Mouse (Mus musculus): ENCODE results near the gene Snx11. TPM values are rescaled to one million over a fixed set of nuclear protein-coding genes. Genes with fewer than 3 reads are reported as not detected.

The Snx11 gene
- total RNA-seq (2012; rRNA removed): 55.6 and 57.6 TPM in 2 replicates

DNA sequence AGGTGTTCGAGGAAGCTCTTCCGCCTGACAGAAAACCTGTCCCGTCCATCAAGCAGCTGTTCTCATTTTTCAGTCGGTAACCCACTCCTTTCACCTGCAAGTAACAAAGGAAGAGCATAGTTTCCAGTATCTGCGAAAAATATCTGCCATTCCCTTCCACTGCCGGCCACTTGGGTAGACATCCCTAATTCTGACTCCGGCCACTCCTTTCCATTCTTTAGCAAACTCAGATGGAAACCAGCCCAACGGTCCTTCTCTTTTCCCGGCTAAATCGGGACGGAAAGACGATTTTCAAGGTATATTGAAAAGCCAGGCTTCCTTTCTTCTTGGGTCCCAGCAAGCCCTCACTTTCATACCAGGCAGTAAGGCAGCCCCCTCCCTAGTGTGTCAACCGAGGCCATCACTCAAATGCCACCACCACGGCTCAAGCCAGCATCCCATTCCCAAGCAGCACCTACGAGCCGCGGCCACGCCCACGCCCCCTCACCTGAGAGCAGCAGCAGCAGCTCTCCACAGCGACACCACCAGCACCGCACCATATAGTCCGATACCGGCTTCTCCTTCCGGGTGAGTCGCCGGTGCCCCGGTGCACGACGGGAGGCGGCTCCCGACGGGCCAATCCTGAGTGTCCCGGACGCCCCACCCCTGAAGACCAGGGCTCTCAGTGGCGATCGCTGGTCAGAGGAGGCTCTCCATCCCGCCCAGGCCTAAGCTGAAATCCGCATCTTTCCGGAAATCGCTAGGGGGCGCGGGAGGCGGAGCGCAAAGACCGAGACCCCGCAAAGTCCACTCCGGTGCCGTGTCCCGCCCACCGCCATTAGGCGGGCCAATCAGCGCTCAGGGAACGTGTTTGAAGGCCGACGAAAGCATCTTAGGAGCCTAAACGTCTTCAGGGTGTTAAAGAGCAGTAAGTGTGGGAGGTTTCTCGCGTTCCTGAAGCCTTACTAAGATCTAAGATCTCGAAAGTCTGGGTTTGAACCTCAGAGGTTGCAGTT lies at the start of gene Snx11:
Snx11 (minus strand) TSS at position 592 of the 995 bp plus-strand sequence.
- H3K27ac ChIP-seq (ENCODE audit: insufficient read depth, low read depth, low read length, poor library complexity, severe bottlenecking): peak within 1 kb of the TSS; percentile 45; the same call in 1 of the 2 replicates
- peak; percentile 99 for DNase-seq (ENCODE audit: low read depth, low spot score)
- in situ Hi-C loops (cut with MboI; ENCODE audit: low sequenced_read_pairs in 2 of 2, unreplicated experiment in 2 of 2): no loop called here

DNA sequence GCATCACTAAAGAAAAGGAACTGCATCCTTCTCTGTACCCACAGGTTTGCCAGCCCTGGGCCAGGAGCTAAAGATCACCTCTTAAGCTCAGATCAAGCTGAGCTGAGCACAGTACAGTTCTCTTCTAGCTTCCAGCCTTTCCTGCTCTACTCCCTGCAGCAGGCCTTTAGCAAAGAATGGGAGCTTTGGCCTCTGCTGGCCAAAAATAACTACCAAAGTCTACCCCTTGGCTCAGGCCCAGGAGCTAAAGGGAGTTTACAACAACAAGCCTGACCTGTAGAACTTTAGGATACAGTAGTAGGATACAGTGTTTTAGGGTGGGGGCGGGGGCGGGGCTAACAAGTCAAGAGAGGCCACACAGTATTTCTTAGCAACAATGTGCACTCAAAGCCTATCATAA lies 49.1 kb upstream of the Snx11 start:
- in situ Hi-C loops (cut with MboI; ENCODE audit: low sequenced_read_pairs in 2 of 2, unreplicated experiment in 2 of 2): no loop called here
- no peak for TF ChIP-seq CHD2 (IDR thresholded peaks at IDR 0.05; ENCODE audit: low read depth, low read length)

More for the DNA sequence above, at the start of gene Snx11:
- peaks cover 3 to 9% of the 10 kb centered on the region in 2 experiments; a peak in 2 of 4 replicates for H3K4me1 ChIP-seq (ENCODE audit: control insufficient read depth in 2 of 2, insufficient read depth in 2 of 2, low read length in 2 of 2, poor library complexity in 1 of 2)
- peak within 1 kb of the TSS; percentile 75 for H3K9ac ChIP-seq (ENCODE audit: insufficient read depth, low read depth, low read length, poor library complexity, severe bottlenecking)
- peaks cover 13% of the 10 kb centered on the region for H3K36me3 ChIP-seq (ENCODE audit: control insufficient read depth, insufficient read depth, low read length, poor library complexity, severe bottlenecking)
- TF ChIP-seq HCFC1 (IDR thresholded peaks at IDR 0.05; ENCODE audit: borderline replicate concordance, insufficient read depth, low read length) (peak; percentile 59; the same call in 1 of the 2 replicates), MAFK (IDR thresholded peaks at IDR 0.05; ENCODE audit: insufficient read depth, low read depth, low read length) (no peak), CHD2 (IDR thresholded peaks at IDR 0.05; ENCODE audit: low read depth, low read length) (no peak), ZC3H11A (IDR thresholded peaks at IDR 0.05; ENCODE audit: borderline replicate concordance, low read depth, low read length) (no peak), ZNF384 (IDR thresholded peaks at IDR 0.05; ENCODE audit: low read depth, low read length) (0 out of 2 replicates have a peak, but pooled peaks have one; percentile 20)
- H3K9me3 ChIP-seq (ENCODE audit: control insufficient read depth, insufficient read depth, low read depth, low read length): no peaks in the 10 kb centered on the region
- H3K4me3 ChIP-seq (ENCODE audit: insufficient read depth in 1 of 2, low read depth in 1 of 2, low read length in 2 of 2, poor library complexity in 1 of 2, severe bottlenecking in 1 of 2): peak within 1 kb of the TSS; percentile 82 to 88

DNA sequence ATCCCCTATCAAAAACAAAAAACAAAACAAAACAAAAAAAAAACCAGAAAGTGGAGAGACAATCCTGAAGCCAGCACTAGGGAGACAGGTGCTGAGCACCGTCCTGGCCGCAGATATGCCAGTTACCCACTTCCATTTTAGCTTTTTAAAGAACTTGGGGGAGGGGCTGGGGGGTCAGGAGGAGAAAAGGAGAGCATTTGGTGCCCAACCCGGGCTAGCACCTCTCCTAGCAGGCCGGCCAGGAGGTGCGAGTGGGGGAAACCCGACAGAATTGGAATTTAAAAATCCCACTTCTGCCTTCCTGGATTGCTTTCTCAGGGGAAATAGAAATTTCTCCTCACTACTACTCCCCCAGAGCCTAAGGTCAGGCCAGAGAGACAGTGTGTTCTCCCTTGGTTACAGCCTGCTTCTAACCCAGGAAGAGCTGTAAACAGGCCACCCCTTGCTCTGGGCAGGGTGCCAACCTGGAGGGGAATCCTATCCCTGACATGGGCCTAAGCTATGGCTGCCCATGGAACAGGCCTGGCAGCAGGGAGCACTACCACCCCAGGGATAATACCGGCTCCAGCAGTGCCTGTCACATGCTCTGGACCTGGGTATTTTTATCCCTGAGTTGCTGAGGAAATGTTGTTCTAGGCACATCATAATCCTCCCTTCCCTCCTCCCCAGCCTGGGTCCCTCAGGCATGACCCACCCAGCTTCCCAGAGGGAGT lies 47.6 kb upstream of the Snx11 start:
- in situ Hi-C loops (cut with MboI; ENCODE audit: low sequenced_read_pairs in 2 of 2, unreplicated experiment in 2 of 2): no loop called here
- Histone ChIP-seq H3K4me3 (ENCODE audit: insufficient read depth in 1 of 2, low read depth in 1 of 2, low read length in 2 of 2, poor library complexity in 1 of 2, severe bottlenecking in 1 of 2) (no peak overlapping the region; a peak in 1 of 4 replicates), H3K9ac (ENCODE audit: insufficient read depth, low read depth, low read length, poor library complexity, severe bottlenecking) (peak overlapping the region; percentile 1; the same call in 1 of the 2 replicates), H3K27ac (ENCODE audit: insufficient read depth, low read depth, low read length, poor library complexity, severe bottlenecking) (peak overlapping the region; percentile 67; the same call in 1 of the 2 replicates), H3K9me3 (ENCODE audit: control insufficient read depth, insufficient read depth, low read depth, low read length) (no peaks in the 10 kb centered on the region), H3K36me3 (ENCODE audit: control insufficient read depth, insufficient read depth, low read length, poor library complexity, severe bottlenecking) (peaks cover 41% of the 10 kb centered on the region), H3K4me1 (ENCODE audit: control insufficient read depth in 2 of 2, insufficient read depth in 2 of 2, low read length in 2 of 2, poor library complexity in 1 of 2) (peaks cover 9 to 29% of the 10 kb centered on the region in 2 experiments)
- DNase-seq (ENCODE audit: low read depth, low spot score): no peak
- TF ChIP-seq HCFC1 (IDR thresholded peaks at IDR 0.05; ENCODE audit: borderline replicate concordance, insufficient read depth, low read length) (no peak), MAFK (IDR thresholded peaks at IDR 0.05; ENCODE audit: insufficient read depth, low read depth, low read length) (no peak), ZNF384 (IDR thresholded peaks at IDR 0.05; ENCODE audit: low read depth, low read length) (no peak), CHD2 (IDR thresholded peaks at IDR 0.05; ENCODE audit: low read depth, low read length) (no peak), ZC3H11A (IDR thresholded peaks at IDR 0.05; ENCODE audit: borderline replicate concordance, low read depth, low read length) (no peak)

More for the DNA sequence above, 49.1 kb upstream of the Snx11 start:
- H3K36me3 ChIP-seq (ENCODE audit: control insufficient read depth, insufficient read depth, low read length, poor library complexity, severe bottlenecking): peaks cover 26% of the 10 kb centered on the region
- H3K9ac ChIP-seq (ENCODE audit: insufficient read depth, low read depth, low read length, poor library complexity, severe bottlenecking): no peak overlapping the region
- no peak overlapping the region for H3K27ac ChIP-seq (ENCODE audit: insufficient read depth, low read depth, low read length, poor library complexity, severe bottlenecking)
- H3K4me3 ChIP-seq (ENCODE audit: insufficient read depth in 1 of 2, low read depth in 1 of 2, low read length in 2 of 2, poor library complexity in 1 of 2, severe bottlenecking in 1 of 2): no peak overlapping the region
- H3K9me3 ChIP-seq (ENCODE audit: control insufficient read depth, insufficient read depth, low read depth, low read length): no peaks in the 10 kb centered on the region
- DNase-seq (ENCODE audit: low read depth, low spot score): no peak
- H3K4me1 ChIP-seq (ENCODE audit: control insufficient read depth in 2 of 2, insufficient read depth in 2 of 2, low read length in 2 of 2, poor library complexity in 1 of 2): peaks cover 9 to 26% of the 10 kb centered on the region in 2 experiments

DNA sequence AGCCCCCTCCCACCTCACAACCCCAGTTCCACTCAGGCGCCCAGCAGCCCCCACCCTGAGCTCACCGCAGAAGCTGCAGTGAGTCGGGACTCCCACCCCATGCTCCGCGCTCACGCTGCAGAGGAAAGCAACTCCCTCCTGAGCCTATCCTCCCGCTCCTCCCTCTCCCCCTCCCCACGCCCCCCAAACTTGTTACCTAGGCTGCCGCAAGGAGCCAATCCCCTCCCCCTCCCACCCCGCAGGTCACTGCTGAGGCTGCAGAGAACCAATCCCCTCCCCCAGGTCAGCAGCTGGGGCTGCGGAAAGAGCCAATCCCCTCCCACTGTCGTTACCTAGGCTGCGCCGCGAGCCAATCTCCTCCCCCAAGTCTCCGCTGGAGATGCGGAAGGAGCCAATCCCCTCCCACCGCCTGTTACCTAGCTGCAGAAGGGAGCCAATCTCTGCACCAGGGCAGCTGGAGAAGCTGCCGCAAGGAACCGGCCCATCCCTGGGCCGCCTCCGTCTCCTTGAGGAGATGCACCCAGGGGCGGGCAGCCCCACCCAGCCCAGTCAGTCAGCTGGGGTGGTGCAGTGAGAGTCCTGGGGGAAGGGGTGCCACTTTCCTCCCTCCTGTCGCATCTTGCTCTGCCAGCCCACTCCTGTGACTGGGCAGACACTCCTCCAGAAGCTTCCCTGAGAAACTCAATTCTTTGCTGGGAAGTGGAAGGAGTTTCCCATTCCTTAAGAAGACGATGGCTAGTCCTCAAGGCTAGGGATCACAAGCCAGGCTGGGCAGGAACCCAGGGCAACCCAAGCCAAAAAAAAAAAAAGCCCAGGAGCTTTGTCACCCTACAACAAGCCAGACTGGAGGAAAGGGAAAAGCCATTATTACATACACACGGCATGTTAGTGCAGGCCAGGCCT lies 46.8 kb upstream of the Snx11 start:
- Histone ChIP-seq H3K9ac (ENCODE audit: insufficient read depth, low read depth, low read length, poor library complexity, severe bottlenecking) (peak overlapping the region; percentile 75), H3K36me3 (ENCODE audit: control insufficient read depth, insufficient read depth, low read length, poor library complexity, severe bottlenecking) (peaks cover 49% of the 10 kb centered on the region), H3K27ac (ENCODE audit: insufficient read depth, low read depth, low read length, poor library complexity, severe bottlenecking) (peak overlapping the region; percentile 67), H3K4me3 (ENCODE audit: insufficient read depth in 1 of 2, low read depth in 1 of 2, low read length in 2 of 2, poor library complexity in 1 of 2, severe bottlenecking in 1 of 2) (peak overlapping the region; percentile 61 to 90), H3K9me3 (ENCODE audit: control insufficient read depth, insufficient read depth, low read depth, low read length) (no peaks in the 10 kb centered on the region), H3K4me1 (ENCODE audit: control insufficient read depth in 2 of 2, insufficient read depth in 2 of 2, low read length in 2 of 2, poor library complexity in 1 of 2) (peaks cover 9 to 33% of the 10 kb centered on the region in 2 experiments)
- TF ChIP-seq CHD2 (IDR thresholded peaks at IDR 0.05; ENCODE audit: low read depth, low read length): peak; percentile 92
- TF ChIP-seq ZC3H11A (IDR thresholded peaks at IDR 0.05; ENCODE audit: borderline replicate concordance, low read depth, low read length): no peak
- peak; percentile 98 for DNase-seq (ENCODE audit: low read depth, low spot score)
- in situ Hi-C loops (cut with MboI; ENCODE audit: low sequenced_read_pairs in 2 of 2, unreplicated experiment in 2 of 2): no loop called here

All from ES-E14 (cell line).